Mouse (Mus musculus): ENCODE measurements around the gene Frmd5.
"Not testable (repeated sequence)": the region's sequence is repeated elsewhere in the genome, so short reads cannot be mapped to it uniquely, and the experiment has no call there.

Frmd5 gene

DNA sequence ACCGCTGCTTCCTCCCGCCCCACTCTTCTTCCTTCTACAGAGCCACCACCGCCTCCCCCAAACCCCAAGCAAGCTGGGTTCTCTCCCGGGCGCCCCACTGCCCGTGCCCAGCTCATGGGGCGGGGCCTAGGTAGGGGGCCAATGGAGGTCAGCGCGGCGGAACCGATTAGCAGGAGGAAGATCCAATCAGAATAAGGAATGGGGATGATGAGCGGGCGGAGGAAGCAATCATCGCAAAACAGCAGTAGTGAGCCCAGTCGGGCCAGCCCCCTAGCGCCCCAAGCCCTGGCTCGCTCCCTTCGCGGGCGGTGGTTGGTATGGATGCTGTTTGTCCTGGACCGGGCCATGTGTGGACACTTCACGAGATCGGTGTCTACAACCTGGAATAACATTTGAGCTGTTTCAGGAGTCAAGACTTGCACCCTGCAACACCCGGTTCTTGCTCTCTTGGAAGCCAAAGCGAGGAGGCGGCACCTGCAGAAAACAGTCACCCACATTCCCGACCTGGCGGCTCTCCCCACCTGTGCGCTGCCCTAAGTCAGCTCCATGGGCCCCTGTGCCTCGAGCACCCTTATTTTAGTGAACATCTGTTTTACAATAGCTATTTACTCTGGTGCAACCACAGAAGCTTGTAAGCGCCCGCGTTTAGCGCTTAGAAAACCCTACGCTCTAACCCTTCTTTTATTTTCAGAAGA, at the start of gene Frmd5:
TSS of gene Frmd5 (minus strand) at position 129 of the 695 bp plus-strand sequence.
- DNase-seq (ENCODE audit: low spot score), result peak; percentile 94

DNA sequence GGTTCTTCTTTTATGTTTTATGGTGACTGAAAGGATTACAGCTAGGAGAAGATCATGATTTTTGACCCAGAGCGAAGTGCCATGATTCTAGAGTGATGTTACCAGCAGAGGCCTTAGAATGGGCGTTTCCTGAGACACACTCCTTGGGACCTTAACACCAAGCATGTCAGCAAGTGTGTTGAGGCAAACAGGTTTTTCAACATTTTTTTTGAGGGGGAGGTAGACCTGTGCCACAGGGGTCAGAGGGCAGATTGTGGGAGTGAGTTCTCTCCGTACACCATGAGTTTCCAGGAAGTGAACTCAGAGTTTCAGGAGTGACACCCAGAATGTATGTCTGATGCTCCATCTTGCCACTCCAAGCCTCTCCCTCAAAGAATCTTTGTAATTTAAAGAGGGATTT, 47.1 kb upstream of the Frmd5 start:
- no peak for DNase-seq (ENCODE audit: low spot score)

DNA sequence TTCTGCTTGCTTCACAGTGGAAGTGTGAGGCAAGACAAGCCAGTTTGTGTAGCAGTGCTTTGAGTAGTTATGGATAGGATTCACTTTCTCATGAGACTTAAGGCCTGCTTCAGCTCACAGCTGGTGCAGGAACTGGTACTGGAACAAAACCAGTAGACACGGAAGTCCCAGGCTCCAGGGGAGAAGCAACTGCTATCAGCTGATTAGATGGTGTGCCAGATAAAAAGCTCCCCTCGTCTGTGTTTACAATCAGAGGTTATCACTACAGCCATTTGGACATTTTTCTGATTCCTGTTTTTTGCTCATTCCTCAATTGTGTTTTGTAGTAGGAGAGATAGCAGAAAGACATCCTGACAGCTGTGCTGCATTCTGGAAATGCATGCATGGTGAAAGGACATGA, 45.2 kb upstream of the Frmd5 start:
- DNase-seq (ENCODE audit: low spot score), result no peak

DNA sequence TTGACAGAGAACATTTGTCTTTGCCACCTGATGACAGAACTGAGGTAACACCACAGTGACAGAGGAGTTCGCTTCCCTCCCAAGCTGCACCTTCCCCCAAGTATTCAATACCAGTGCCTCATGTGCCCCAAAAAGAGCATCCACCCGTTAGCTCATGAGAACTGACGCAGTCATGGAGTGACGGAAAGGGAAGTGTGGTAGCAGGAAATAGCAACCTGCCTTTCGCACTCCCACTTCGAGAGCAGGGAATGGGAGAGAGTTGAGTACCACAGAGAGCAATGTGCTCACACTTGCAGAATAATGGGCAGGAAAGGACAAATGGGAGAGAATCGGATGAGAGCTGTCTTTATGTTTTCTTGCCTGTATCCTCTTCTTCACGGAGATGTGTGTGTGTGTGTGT, 39.2 kb upstream of the Frmd5 start:
- DNase-seq (ENCODE audit: low spot score), result no peak

DNA sequence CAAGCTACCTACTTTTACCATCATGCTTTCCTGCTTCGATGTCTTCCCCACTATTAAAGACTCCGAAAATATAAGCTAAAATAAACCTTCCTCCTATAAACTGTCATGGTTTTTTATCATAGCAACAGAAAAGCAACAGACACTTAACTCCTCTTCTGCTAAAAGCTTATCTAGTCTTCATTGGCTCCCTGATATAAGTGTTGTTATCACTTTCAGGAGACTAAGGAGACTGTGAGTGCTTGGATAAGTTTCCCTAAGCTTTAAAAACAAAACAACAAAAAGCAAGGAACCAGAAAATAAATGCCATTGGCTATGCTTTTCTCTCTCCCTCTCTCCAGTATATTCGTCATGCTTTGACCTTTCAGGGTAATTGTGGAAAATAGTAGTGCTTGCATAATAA, 35.4 kb upstream of the Frmd5 start:
- no peak for DNase-seq (ENCODE audit: low spot score)

DNA sequence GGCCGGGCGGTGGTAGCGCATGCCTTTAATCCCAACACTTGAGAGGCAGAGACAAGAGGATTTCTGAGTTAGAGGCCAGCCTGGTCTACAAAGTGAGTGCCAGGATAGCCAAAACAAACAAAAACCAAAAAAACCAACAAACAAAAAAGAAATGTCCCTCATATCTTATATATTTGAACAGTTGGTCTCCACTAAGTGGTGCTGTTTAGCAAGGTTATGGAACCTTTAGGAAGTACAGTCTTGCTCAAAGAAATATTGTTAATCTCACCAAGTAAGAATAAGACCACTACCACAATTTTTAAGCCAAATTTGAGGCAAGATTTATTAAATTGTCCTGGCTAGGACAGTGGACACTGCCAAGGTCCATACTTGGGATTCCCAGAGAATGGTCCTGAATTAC, 34.6 kb upstream of the Frmd5 start:
- no peak for DNase-seq (ENCODE audit: low spot score)

DNA sequence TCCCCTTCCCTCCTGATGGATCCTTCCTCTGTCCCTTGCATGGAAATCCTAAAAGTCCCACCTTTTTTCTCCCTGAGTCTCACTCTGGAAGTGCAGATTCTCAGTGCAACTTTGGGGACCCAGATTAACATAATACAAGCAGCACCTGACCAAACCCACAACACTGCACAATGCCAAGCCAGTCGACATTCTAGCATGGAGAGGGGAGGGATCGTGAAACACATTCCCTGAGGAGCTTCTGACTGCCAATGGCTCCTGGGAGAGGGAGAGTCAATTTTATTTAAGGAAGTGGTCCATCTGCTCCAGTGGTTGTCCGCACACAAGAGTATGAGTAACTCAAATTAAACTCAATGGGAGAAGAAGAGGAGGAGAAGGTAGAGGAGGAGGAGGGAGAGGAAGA, 28.0 kb upstream of the Frmd5 start:
- DNase-seq (ENCODE audit: low spot score), result no peak

DNA sequence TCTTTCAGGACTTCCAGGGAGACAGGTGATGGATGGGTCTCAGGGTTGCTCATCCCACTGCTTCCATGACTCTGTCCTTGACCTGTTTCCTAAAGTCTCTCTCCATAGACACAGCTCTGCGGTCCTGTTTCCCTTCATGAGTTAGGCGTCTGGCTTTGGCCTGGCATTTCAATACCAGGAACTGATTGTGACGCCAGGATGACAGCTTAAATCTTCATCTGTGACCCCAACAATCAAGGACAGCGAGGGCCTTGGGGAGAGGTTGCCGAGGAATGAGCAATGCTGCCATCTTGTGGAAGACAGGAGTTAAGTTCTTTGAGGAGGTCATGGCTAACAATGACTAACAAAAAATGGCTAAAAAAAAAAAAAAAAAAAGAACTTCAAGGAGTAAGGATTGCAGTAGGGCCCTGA, 25.6 kb upstream of the Frmd5 start:
- peak; percentile 43 for DNase-seq (ENCODE audit: low spot score)

DNA sequence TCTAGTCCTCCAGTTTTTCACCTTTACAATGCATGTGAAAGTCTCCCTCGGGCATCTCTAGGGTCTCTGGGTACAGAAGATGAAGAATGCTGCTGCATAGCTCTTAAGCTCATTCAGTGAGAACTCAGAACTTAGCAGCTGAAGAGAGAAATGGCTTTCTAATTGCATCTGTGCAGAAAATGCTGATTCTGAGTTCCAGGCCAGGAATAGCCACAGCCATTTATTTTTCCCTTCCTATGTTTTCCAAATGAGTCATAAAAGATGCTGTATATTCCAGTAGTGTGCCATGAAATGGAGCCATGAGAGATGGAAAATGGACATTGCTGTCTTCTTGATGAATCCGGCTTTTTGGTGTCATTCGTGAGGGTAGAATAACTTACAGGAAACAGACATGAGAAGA, 21.5 kb upstream of the Frmd5 start:
- DNase-seq (ENCODE audit: low spot score), result no peak

DNA sequence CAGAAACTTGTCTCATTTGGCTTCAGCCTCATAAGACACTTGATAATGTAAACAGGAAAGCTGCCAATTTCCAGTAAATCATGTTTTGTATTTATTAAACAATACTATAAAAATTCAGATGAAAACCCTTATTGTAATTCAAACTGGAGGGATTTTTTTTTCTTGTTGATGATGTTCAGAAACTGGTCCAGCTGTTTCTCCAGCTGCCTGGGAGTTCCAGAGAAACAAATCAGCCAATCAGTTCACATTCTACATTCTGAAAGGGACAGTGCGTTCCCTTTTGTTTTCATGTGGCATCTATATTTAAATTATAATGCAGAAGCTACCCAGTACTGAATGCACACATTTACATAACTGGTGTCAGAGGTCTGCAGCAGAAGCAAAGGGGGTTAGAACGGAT, 19.3 kb upstream of the Frmd5 start:
- no peak for DNase-seq (ENCODE audit: low spot score)

DNA sequence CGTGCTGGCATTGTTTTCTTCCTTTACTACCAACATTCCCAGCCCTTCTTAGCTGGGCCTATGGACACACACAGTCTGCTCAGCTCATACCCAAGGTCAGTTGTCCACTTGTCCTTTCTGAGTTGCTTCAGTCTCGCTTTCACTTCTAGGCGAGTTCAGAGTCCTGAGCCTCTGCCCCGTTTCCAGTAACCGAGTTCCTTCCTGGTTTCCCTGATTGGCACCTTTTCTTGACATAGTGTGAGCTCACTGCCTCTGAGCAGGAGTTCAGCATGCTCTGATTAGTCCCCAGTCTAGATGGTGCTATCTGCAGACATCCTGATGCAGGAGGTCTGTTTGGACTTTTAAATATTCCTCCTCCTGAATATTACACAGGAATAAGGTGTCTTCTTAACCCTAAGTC, 17.8 kb upstream of the Frmd5 start:
- DNase-seq (ENCODE audit: low spot score), result no peak

DNA sequence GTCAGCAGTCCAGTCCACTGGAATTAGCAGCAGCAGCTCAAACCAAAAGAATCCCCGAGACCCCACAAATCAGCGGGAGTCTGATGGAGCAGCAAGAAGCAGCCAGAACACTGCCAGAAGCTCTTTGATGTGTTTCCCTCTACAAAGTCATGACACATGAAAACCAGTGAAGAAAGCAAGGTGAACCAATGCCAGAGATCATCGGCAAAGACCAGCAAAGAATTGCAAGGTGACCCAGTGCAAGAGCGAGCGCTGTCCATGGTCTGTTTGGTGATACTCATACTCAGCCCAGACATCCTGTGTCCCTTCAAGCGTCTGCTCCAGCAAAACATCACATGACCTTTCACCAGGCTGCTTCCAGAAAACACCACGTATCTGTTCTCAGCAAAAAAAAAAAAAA, 14.9 kb upstream of the Frmd5 start:
- DNase-seq (ENCODE audit: low spot score), result no peak

DNA sequence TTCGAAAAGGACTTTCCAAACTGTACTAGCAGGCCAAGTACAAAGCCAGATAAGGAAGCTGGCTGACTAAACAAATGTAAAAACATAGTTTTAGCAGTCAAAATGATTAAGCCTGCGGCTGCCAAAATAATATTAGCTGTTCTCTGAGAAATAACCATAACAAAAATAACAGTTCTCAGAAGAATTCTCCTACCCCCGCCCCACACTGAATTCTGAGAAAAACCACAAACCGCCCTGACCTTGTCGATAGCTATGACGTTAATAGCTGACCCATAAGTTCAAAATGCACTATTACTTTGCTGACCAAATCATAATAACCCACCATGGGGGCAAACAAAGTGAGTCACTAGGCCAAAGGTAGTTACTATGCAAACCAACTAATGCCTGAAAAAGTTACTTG, 4.0 kb upstream of the Frmd5 start:
- not testable (repeated sequence) for DNase-seq (ENCODE audit: low spot score)

DNA sequence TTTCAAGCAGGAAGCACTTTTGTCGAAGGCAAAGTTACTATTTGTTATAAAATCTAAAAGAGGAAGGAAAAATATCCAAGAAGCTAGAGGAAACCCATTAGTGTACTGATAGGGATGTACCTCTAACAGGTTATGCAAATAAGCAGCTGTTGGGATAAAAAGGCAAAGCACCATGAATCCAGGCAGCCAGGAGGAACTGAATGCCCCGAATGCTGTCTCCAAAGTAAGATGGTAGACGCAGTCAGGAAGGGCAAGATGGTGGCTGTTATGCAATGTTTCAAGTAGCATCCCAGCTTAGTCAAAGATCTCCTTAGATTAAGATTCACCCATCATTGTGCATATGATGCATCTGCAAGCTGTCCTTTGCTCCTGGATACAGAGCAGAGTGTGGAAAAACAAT, 2.2 kb upstream of the Frmd5 start:
- no peak for DNase-seq (ENCODE audit: low spot score)

DNA sequence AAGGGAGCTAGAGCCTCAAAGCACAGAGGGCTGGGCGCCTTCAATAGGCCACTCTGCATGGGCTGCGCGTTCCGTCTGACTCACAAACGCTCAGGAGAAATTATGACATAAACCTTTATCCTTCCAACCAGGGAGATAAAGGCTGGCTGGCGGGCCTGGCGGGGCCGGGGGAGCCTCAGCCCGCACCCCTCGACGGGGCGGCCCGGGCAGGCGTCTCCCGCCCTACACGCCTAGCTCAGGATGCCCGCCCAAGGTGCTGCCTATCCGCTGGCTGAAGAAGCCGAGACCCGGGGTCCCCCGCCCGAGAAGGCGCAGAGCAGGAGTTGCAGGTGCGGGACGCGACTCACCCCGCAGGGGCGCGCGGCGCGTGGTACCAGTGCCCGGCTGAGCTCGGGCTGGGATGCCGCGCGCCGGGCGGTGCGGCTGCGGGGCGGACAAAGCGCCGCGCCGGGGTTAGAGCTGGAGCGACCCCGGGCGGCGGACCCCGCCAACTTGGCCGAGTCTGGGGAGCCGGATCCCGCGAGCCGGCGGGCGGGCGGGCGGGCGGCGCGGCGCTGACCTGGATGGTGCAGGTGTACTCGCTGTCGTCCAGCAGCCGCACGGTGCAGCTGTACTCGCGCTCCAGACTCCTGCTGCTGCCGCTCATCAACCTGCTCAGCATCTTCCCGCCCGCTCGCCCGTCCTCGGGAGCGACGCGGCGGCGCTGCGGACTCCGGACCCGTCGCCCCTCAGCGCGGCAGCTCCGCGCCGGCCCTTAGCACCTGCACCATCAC, 530 bp downstream of the Frmd5 start:
- DNase-seq (ENCODE audit: low spot score), result no peak

DNA sequence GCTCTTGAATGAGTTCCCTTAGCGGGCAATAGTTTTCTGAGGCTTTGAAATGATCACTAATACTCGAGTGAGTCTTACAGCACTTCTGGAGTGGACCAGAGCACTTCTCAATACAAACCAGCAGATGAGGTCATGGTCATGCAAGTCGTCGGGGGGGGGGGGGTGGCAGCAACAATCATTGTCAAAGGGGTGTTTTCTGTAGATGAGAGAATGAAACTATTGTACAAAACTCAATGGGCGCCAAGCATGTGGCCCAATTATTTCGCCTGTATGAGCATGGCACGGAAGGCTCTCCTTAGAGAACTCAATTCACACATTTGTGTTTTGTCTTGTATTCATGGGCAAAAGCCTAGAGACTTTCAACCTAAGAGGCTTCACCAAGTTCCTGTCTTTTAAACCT, 7.8 kb downstream of the Frmd5 start:
- peak; percentile 40 for DNase-seq (ENCODE audit: low spot score)

DNA sequence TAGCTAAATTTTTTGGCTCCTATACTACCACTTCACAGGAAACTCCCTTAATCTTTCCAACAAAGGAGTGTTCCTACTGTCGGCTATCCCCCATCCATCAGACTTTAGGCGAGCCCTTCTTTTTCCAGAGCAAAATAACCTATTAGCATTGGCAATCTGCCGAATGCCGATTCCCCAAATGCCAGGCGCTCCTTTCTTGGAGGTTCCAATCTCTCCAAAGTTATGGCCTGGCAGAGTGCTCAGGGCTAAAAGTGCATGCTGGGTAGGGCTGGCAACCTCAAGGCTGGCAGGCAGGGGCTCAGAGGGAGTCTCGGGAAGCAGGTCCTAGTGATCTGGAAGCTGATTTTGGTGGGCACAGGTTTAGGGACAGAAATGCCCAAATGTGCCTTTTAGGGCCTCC, 10.9 kb downstream of the Frmd5 start:
- DNase-seq (ENCODE audit: low spot score), result no peak

DNA sequence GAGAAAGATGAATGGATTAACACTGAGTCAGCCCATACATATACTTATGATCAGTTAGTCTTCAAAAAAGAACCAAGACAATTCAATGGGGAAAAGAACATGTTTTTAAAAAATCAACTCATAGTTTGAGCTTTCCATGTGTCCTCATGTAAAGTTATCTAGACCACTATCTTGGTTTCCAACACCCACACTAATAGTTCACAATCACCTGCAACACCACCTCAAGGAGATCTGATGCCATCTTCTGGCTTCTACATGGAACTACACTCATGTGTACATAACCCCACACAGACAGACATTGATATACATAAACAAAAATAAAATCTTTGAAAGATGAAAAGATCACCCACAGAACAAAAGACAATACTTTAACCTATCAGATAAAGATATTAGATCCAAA, 17.1 kb downstream of the Frmd5 start:
- no peak for DNase-seq (ENCODE audit: low spot score)

DNA sequence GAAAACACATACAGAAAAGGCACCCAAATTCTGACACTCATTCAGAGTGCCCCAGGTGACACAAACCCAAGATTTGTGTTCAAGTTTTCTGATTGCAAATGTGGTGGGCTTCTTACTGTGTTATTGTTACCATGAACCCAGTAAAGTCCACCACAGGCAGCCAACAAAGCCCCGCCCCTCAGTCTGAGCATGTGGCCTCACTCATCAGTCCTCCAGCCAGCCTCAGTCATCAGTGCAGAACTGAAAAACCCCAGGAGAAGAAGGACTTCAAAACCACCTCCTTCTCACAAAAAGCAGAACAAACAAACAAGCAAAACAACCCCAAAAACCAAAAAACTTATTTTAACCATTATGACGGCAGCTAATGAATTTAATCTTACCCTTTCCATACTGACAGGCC, 18.5 kb downstream of the Frmd5 start:
- DNase-seq (ENCODE audit: low spot score), result no peak

DNA sequence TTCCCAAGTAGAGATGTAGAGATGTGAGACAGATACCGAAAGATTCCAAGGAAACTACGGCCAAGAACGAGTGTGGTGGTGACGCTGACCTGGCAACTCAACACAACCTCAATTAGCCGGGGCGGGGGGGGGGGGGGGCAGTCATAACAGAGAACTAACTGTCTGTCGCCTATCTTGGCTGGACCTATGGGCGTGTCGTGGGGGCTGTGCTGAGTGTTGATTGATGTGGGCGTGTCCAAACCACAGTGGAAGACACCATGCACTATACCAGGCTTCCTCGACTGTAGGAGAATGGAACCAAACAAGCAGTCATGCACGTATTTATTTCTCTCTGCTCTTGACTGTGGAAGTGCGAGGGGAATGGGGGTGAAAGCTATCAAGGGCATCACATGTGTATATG, 19.1 kb downstream of the Frmd5 start:
- no peak for DNase-seq (ENCODE audit: low spot score)

DNA sequence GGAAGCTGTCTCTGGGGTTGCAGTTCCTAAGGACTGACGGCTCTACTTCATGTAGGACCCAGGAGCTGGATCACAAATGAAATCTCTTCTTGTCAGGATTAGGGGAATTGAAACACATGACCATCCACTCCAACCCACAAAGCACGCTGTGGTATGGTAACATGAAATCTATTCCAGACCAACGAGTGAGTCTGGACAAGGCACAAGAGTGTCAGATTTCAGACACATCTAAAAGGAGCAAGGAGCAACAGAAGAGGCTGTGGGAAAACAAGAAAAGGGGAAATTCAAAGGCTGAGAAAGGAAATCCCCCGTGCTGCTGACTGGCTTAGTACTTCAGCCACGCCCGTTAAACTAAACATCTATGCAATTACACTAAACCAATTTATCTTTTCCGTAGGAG, 19.6 kb downstream of the Frmd5 start:
- DNase-seq (ENCODE audit: low spot score), result no peak

DNA sequence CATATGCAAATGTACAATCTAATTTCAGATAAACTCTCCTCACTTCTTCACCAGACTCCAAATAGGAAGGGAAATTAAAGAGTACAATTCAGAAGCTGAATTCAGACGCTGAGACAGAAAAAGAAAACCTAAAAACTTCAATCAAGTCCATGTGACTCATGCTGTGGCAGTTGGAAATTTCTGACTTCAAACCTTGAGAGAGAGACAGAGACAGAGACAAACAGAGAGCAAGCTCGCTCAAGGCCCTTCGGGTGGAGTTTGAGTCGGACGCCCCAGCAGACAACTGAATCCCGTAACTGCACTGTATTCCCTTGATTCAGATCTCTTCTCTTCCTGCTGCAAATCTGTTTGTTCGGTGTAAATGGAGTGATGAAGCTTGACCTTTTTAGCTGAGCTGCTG, 30.7 kb downstream of the Frmd5 start:
- no peak for DNase-seq (ENCODE audit: low spot score)

DNA sequence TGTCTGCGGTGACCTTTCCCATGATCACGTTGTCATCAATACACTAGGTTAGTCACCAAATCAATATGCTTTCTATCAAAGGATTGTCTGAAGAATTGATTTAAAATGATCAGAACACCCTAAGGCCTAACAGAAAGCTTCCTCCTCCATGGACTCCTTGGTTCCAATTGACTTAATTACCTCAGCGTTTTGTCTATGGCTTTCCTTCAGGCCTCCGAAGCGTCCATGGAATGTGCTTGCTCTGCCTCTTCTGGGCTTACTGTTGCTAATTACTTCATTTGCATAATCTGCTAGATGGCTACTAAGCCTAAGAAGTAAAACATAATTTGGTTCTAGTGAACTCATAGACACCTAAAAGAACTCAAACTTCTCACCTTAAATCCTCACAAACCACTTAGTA, 42.0 kb downstream of the Frmd5 start:
- no peak for DNase-seq (ENCODE audit: low spot score)

DNA sequence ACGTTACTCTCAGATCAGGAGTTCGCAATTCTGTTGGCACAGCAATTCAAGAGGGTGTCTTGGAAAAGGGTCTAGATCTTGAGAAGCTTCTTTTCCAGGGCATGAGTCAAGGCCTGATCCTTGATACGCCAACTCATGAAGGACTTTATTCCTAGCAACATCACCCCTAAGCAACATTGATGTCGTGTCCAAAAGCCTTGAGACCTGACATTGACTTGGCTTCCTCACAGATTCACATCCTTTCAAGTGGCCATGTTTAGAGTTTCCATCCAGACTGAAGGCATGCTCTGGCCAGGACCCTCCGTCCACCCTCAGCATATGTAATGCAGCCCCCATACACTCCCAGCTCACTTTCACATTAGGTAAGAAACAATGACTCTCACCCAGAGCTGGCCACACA, 45.0 kb downstream of the Frmd5 start:
- no peak for DNase-seq (ENCODE audit: low spot score)

Measured in left cerebral cortex, adult 11 months (tissue).